Mouse (Mus musculus): ENCODE results near the gene Ano10.
A peak's percentile ranks its signal among the peaks of the same experiment; 100 is the strongest.

DNA sequence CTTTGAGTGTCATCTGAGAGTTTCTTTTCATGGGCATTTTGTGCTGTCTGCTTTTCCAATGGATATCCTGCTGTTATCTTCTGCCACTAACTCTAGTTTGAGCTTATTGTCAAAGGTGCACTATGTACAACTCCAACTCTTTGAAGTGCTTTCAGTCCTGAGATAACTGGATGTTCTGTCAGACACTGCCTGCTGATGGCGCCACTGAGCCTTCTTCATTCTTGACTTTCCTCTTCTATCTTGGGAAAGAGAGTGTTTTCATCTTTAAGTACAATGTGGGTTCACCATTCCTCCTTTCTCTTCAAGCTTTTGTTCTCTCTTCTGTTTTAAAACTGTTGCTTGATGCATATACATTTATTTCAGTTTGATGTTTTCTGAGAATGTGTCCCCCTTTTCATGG lies 42.1 kb downstream of the Ano10 start:
- no peak for TF ChIP-seq POLR2A (IDR thresholded peaks at IDR 0.05; ENCODE audit: extremely low read depth, insufficient read depth, low read length)
- TF ChIP-seq CTCF (IDR thresholded peaks at IDR 0.05; ENCODE audit: low read depth, low read length): peak; percentile 23; the same call in 1 of the 2 replicates
